Mouse (Mus musculus) bone marrow, adult 2 months (tissue): ENCODE measurements around the gene Stxbp5.
"Not testable (repeated sequence)": the region's sequence is repeated elsewhere in the genome, so short reads cannot be mapped to it uniquely, and the experiment has no call there.

Source experiments
- CTCF ChIP-seq: fragments of 200-500 bp; IDR thresholded peaks from 2 replicates; pipeline ENCODE4 v1.5.1; 2011; ENCODE audit warnings: low read length, control low read depth; ENCODE audit not compliant: control insufficient read depth, insufficient read depth
- POLR2A ChIP-seq: fragments of 200-500 bp; IDR thresholded peaks from 2 replicates; pipeline ENCODE4 v1.6.1; 2011; ENCODE audit warnings: low read depth, mild to moderate bottlenecking, control low read depth, low read length, borderline replicate concordance; ENCODE audit not compliant: control insufficient read depth

- TF ChIP-seq CTCF, POLR2A: not testable (repeated sequence)
These were observed 19.0 kb downstream of the Stxbp5 start for GRCm38 (mm10) chr10:9881781-9882320.
